Comparison of ENCODE assay signal across 11 mouse cellular contexts in the genomic region with DNA sequence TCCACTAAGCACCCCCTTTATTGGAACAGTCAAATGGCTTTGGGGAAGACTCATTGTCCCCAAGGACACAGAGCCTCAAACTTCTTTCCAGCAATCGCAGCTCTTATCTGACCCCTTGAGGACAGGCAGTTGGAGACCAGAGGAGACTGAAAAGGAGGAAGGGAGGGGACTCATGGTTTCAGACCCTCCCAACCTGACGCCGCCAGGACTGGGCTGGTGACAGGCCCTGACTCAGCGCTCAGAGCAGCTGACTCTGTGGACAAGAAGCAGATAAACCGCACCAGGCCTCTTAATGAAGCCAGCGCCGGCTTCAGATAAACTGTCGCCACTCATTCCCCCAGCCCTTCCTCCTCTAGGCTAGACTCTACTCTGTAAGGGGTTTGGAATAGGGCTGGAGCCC. TPM values are rescaled to one million over a fixed set of nuclear protein-coding genes. Genes with fewer than 3 reads are reported as not detected.
DNase-seq lines count a peak whose midpoint lies in the region; ATAC-seq lines count a peak whose summit lies in the region.
"Had no signal": no experiment of that assay in that cellular context is flagged by ENCODE, and none has a peak within 500 bp of the region (broad histone marks: within the 10 kb centered on the region; RNA-seq: fewer than 3 reads in every experiment).

No protein-coding gene starts in this region.

- no peak overlapping the region for H3K4me2 ChIP-seq in liver, embryonic 12.5 days
- H3K4me2 ChIP-seq in intestine, embryonic 16.5 days (ENCODE audit: low read depth, low read length): no peak overlapping the region
- H3K4me2 ChIP-seq: limb, embryonic 12.5 days had no signal

- WGBS in liver, embryonic 12.5 days (ENCODE audit: insufficient replicate concordance): 3% methylated on average over 8 of the region's 8 CpGs
- WGBS in intestine, embryonic 16.5 days: 17% methylated on average over 8 of the region's 8 CpGs

- peaks cover 12% of the 10 kb centered on the region; the same call in 1 of the 2 replicates for H3K4me1 ChIP-seq in liver, embryonic 12.5 days
- peaks cover 26% of the 10 kb centered on the region for H3K4me1 ChIP-seq in intestine, embryonic 16.5 days (ENCODE audit: control insufficient read depth, insufficient read depth, low read length)

- DNase-seq in liver: peak; percentile 55
- peak; percentile 21 to 51 for DNase-seq in heart, adult 18-20 months
- DNase-seq in urinary bladder, postnatal 36 days (ENCODE audit: low spot score in 2 of 2): peak; percentile 26 to 67
- DNase-seq in thymus, postnatal 0 days (ENCODE audit: low spot score): no peak
- no peak for DNase-seq in ovary, postnatal 36 days (ENCODE audit: low spot score)
- no peak for DNase-seq in gastrocnemius, adult 8-10 months (ENCODE audit: low spot score in 2 of 2)

- no peaks in the 10 kb centered on the region for H3K9me3 ChIP-seq in liver, embryonic 12.5 days (replicated peaks)
- H3K9me3 ChIP-seq in intestine, embryonic 16.5 days (ENCODE audit: control insufficient read depth, low read length): no peaks in the 10 kb centered on the region
- H3K9me3 ChIP-seq: limb, embryonic 12.5 days had no signal

- no peaks in the 10 kb centered on the region for H3K36me3 ChIP-seq in liver, embryonic 12.5 days
- H3K36me3 ChIP-seq in intestine, embryonic 16.5 days (ENCODE audit: control insufficient read depth, insufficient read depth, low read length): no peaks in the 10 kb centered on the region
- H3K36me3 ChIP-seq: limb, embryonic 12.5 days had no signal

- H3K27me3 ChIP-seq in liver, embryonic 12.5 days (replicated peaks): peaks cover 55% of the 10 kb centered on the region
- no peaks in the 10 kb centered on the region for H3K27me3 ChIP-seq in intestine, embryonic 16.5 days (replicated peaks; ENCODE audit: control insufficient read depth, insufficient read depth, low read length)

- no peak overlapping the region for H3K4me3 ChIP-seq in liver, embryonic 12.5 days
- no peak overlapping the region for H3K4me3 ChIP-seq in intestine, embryonic 16.5 days (ENCODE audit: low read length)
- H3K4me3 ChIP-seq: erythroblast, embryonic 14.5 days; limb, embryonic 12.5 days had no signal

- no peak for ATAC-seq in liver, embryonic 12.5 days
- ATAC-seq in intestine, embryonic 16.5 days: peak; percentile 37; the same call in 1 of the 2 replicates
- ATAC-seq: hindbrain, embryonic 16.5 days had no signal

- no peak overlapping the region for H3K27ac ChIP-seq in liver, embryonic 12.5 days
- no peak overlapping the region for H3K27ac ChIP-seq in intestine, embryonic 16.5 days (ENCODE audit: low read length)
- H3K27ac ChIP-seq: limb, embryonic 12.5 days had no signal

- H3K9ac ChIP-seq in liver, embryonic 12.5 days: no peak overlapping the region
- no peak overlapping the region for H3K9ac ChIP-seq in intestine, embryonic 16.5 days (ENCODE audit: low read depth, low read length)
- H3K9ac ChIP-seq: limb, embryonic 12.5 days had no signal

RNA-seq across cellular contexts. Expression of gene Hoxb1, which starts 34.4 kb away (rescaled TPM):
- polyA plus RNA-seq in liver, embryonic 12.5 days (2016; fragmentation: Nextera tagmentation; extraction: Ambion mirVana): 0.14 and 0.22 TPM in 2 replicates
- not detected for total RNA-seq in heart, adult 18-20 months (2021)
- polyA plus RNA-seq in intestine, embryonic 16.5 days (2015; fragmentation: Nextera tagmentation; extraction: Ambion mirVana): not detected in 2 replicates
- polyA plus RNA-seq in thymus, postnatal 0 days (2015; fragmentation: Nextera tagmentation; extraction: Ambion mirVana): not detected in 2 replicates
- not detected for total RNA-seq in gastrocnemius, adult 8-10 months (2022)
- polyA plus RNA-seq: erythroblast, embryonic 14.5 days; limb, embryonic 12.5 days had no signal

RNA-seq across cellular contexts. Expression of gene Hoxb2, which starts 49.6 kb away (rescaled TPM):
- 4.4 and 4.6 TPM in 2 replicates for polyA plus RNA-seq in liver, embryonic 12.5 days (2016; fragmentation: Nextera tagmentation; extraction: Ambion mirVana)
- total RNA-seq in heart, adult 18-20 months (2021): under 1 TPM; 0.46 to 0.62 TPM
- polyA plus RNA-seq in intestine, embryonic 16.5 days (2015; fragmentation: Nextera tagmentation; extraction: Ambion mirVana): 9.6 and 11.6 TPM in 2 replicates
- polyA plus RNA-seq in thymus, postnatal 0 days (2015; fragmentation: Nextera tagmentation; extraction: Ambion mirVana): 1.3 and 1.4 TPM in 2 replicates
- total RNA-seq in gastrocnemius, adult 8-10 months (2022): under 1 TPM in 2 of 4 experiments, not detected in 2; 0.22 to 0.24 TPM
- polyA plus RNA-seq: erythroblast, embryonic 14.5 days had no signal

Comparison
In these comparisons a context has a peak if more than half of its experiments do, and no peak if none do; other contexts are left out.
1. DNase-seq: peak in liver (single experiment), heart, adult 18-20 months (2 of 2) and urinary bladder, postnatal 36 days (2 of 2); none in thymus, postnatal 0 days (single experiment), ovary, postnatal 36 days (single experiment) and gastrocnemius, adult 8-10 months (0 of 2).